Mouse (Mus musculus): Measurements from ENCODE around the gene Zfp991. TPM values are rescaled to one million over a fixed set of nuclear protein-coding genes. Genes with fewer than 3 reads are reported as not detected.
"Not testable (repeated sequence)": the region's sequence is repeated elsewhere in the genome, so short reads cannot be mapped to it uniquely, and the experiment has no call there.

Gene Zfp991
- polyA plus RNA-seq, 1 experiment from 2014 or later: 12.6 TPM

GRCm38 (mm10) chr4:147124400-147125306 is 7.2 kb upstream of the Zfp991 start:
- not testable (repeated sequence) for H3K27me3 ChIP-seq (ENCODE audit: control insufficient read depth, insufficient read depth, low read length); H3K4me1 ChIP-seq (ENCODE audit: control insufficient read depth, insufficient read depth, low read length); H3K36me3 ChIP-seq (replicated peaks; ENCODE audit: control insufficient read depth, insufficient read depth, low read depth, low read length); H3K9me3 ChIP-seq (replicated peaks; ENCODE audit: control insufficient read depth, low read length)
- 6% methylated on average over 48 of the region's 48 CpGs for WGBS
- Histone ChIP-seq H3K4me3 (ENCODE audit: low read depth, low read length) (peak overlapping the region; percentile 43), H3K9ac (replicated peaks; ENCODE audit: low read length) (peak overlapping the region; percentile 75), H3K4me2 (ENCODE audit: low read depth, low read length) (peak overlapping the region; percentile 67), H3K27ac (replicated peaks; ENCODE audit: low read depth, low read length) (0 out of 2 replicates have a peak overlapping the region, but pooled peaks have one; percentile 1)
- DNase-seq (ENCODE audit: low spot score) (peak; percentile 78), ATAC-seq (replicated peaks; ENCODE audit: insufficient number of reproducible peaks, low FRiP score, low TSS enrichment, low read depth) (peak; percentile 99)

GRCm38 (mm10) chr4:147125326-147125725 is 6.5 kb upstream of the Zfp991 start:
- H3K27me3 ChIP-seq (ENCODE audit: control insufficient read depth, insufficient read depth, low read length); H3K36me3 ChIP-seq (replicated peaks; ENCODE audit: control insufficient read depth, insufficient read depth, low read depth, low read length); ATAC-seq (replicated peaks; ENCODE audit: insufficient number of reproducible peaks, low FRiP score, low TSS enrichment, low read depth); DNase-seq (ENCODE audit: low spot score); H3K27ac ChIP-seq (replicated peaks; ENCODE audit: low read depth, low read length); H3K9me3 ChIP-seq (replicated peaks; ENCODE audit: control insufficient read depth, low read length); H3K4me1 ChIP-seq (ENCODE audit: control insufficient read depth, insufficient read depth, low read length): not testable (repeated sequence)
- Histone ChIP-seq H3K4me2 (ENCODE audit: low read depth, low read length) (peak overlapping the region; percentile 67), H3K4me3 (ENCODE audit: low read depth, low read length) (peak overlapping the region; percentile 43), H3K9ac (replicated peaks; ENCODE audit: low read length) (peak overlapping the region; percentile 75)
- WGBS: 19% methylated on average over 4 of the region's 4 CpGs

GRCm38 (mm10) chr4:147125870-147126269 is 6.0 kb upstream of the Zfp991 start:
- not testable (repeated sequence) for ATAC-seq (replicated peaks; ENCODE audit: insufficient number of reproducible peaks, low FRiP score, low TSS enrichment, low read depth); H3K4me1 ChIP-seq (ENCODE audit: control insufficient read depth, insufficient read depth, low read length); H3K4me2 ChIP-seq (ENCODE audit: low read depth, low read length); H3K9ac ChIP-seq (replicated peaks; ENCODE audit: low read length); H3K27me3 ChIP-seq (ENCODE audit: control insufficient read depth, insufficient read depth, low read length); H3K36me3 ChIP-seq (replicated peaks; ENCODE audit: control insufficient read depth, insufficient read depth, low read depth, low read length); H3K27ac ChIP-seq (replicated peaks; ENCODE audit: low read depth, low read length); H3K4me3 ChIP-seq (ENCODE audit: low read depth, low read length); H3K9me3 ChIP-seq (replicated peaks; ENCODE audit: control insufficient read depth, low read length)
- peak; percentile 0 for DNase-seq (ENCODE audit: low spot score)
- 91% methylated on average over 4 of the region's 4 CpGs for WGBS

- not testable (repeated sequence) for H3K4me3 ChIP-seq (ENCODE audit: low read depth, low read length); H3K27ac ChIP-seq (replicated peaks; ENCODE audit: low read depth, low read length); H3K4me1 ChIP-seq (ENCODE audit: control insufficient read depth, insufficient read depth, low read length); DNase-seq (ENCODE audit: low spot score); H3K36me3 ChIP-seq (replicated peaks; ENCODE audit: control insufficient read depth, insufficient read depth, low read depth, low read length); ATAC-seq (replicated peaks; ENCODE audit: insufficient number of reproducible peaks, low FRiP score, low TSS enrichment, low read depth); H3K27me3 ChIP-seq (ENCODE audit: control insufficient read depth, insufficient read depth, low read length); H3K9me3 ChIP-seq (replicated peaks; ENCODE audit: control insufficient read depth, low read length); H3K4me2 ChIP-seq (ENCODE audit: low read depth, low read length); H3K9ac ChIP-seq (replicated peaks; ENCODE audit: low read length)
- 72% methylated on average over 2 of the region's 2 CpGs for WGBS
Measured at GRCm38 (mm10) chr4:147126435-147126834, 5.4 kb upstream of the Zfp991 start.

- DNase-seq (ENCODE audit: low spot score): peak; percentile 0
- H3K9ac ChIP-seq (replicated peaks; ENCODE audit: low read length); H3K4me3 ChIP-seq (ENCODE audit: low read depth, low read length); H3K27me3 ChIP-seq (ENCODE audit: control insufficient read depth, insufficient read depth, low read length); H3K9me3 ChIP-seq (replicated peaks; ENCODE audit: control insufficient read depth, low read length); ATAC-seq (replicated peaks; ENCODE audit: insufficient number of reproducible peaks, low FRiP score, low TSS enrichment, low read depth); H3K4me1 ChIP-seq (ENCODE audit: control insufficient read depth, insufficient read depth, low read length); H3K4me2 ChIP-seq (ENCODE audit: low read depth, low read length); H3K36me3 ChIP-seq (replicated peaks; ENCODE audit: control insufficient read depth, insufficient read depth, low read depth, low read length); H3K27ac ChIP-seq (replicated peaks; ENCODE audit: low read depth, low read length): not testable (repeated sequence)
- WGBS: 79% methylated on average over 2 of the region's 2 CpGs
Measured at GRCm38 (mm10) chr4:147127137-147127536, 4.7 kb upstream of the Zfp991 start.

GRCm38 (mm10) chr4:147128152-147128551 is 3.7 kb upstream of the Zfp991 start:
- H3K27me3 ChIP-seq (ENCODE audit: control insufficient read depth, insufficient read depth, low read length); H3K9me3 ChIP-seq (replicated peaks; ENCODE audit: control insufficient read depth, low read length); H3K4me1 ChIP-seq (ENCODE audit: control insufficient read depth, insufficient read depth, low read length); H3K4me3 ChIP-seq (ENCODE audit: low read depth, low read length); ATAC-seq (replicated peaks; ENCODE audit: insufficient number of reproducible peaks, low FRiP score, low TSS enrichment, low read depth); H3K9ac ChIP-seq (replicated peaks; ENCODE audit: low read length); H3K27ac ChIP-seq (replicated peaks; ENCODE audit: low read depth, low read length); H3K4me2 ChIP-seq (ENCODE audit: low read depth, low read length); DNase-seq (ENCODE audit: low spot score); H3K36me3 ChIP-seq (replicated peaks; ENCODE audit: control insufficient read depth, insufficient read depth, low read depth, low read length): not testable (repeated sequence)

- H3K9me3 ChIP-seq (replicated peaks; ENCODE audit: control insufficient read depth, low read length); H3K4me1 ChIP-seq (ENCODE audit: control insufficient read depth, insufficient read depth, low read length); H3K27me3 ChIP-seq (ENCODE audit: control insufficient read depth, insufficient read depth, low read length); H3K4me3 ChIP-seq (ENCODE audit: low read depth, low read length); DNase-seq (ENCODE audit: low spot score); H3K27ac ChIP-seq (replicated peaks; ENCODE audit: low read depth, low read length); H3K9ac ChIP-seq (replicated peaks; ENCODE audit: low read length); H3K36me3 ChIP-seq (replicated peaks; ENCODE audit: control insufficient read depth, insufficient read depth, low read depth, low read length); H3K4me2 ChIP-seq (ENCODE audit: low read depth, low read length); ATAC-seq (replicated peaks; ENCODE audit: insufficient number of reproducible peaks, low FRiP score, low TSS enrichment, low read depth): not testable (repeated sequence)
- WGBS: 52% methylated on average over 2 of the region's 2 CpGs
Measured at GRCm38 (mm10) chr4:147133596-147133995, 1.8 kb downstream of the Zfp991 start.

GRCm38 (mm10) chr4:147141757-147142156 is 9.9 kb downstream of the Zfp991 start:
- not testable (repeated sequence) for H3K4me1 ChIP-seq (ENCODE audit: control insufficient read depth, insufficient read depth, low read length); H3K36me3 ChIP-seq (replicated peaks; ENCODE audit: control insufficient read depth, insufficient read depth, low read depth, low read length); H3K4me2 ChIP-seq (ENCODE audit: low read depth, low read length); H3K9ac ChIP-seq (replicated peaks; ENCODE audit: low read length); H3K9me3 ChIP-seq (replicated peaks; ENCODE audit: control insufficient read depth, low read length); H3K27ac ChIP-seq (replicated peaks; ENCODE audit: low read depth, low read length); DNase-seq (ENCODE audit: low spot score); H3K27me3 ChIP-seq (ENCODE audit: control insufficient read depth, insufficient read depth, low read length); H3K4me3 ChIP-seq (ENCODE audit: low read depth, low read length)
- ATAC-seq (replicated peaks; ENCODE audit: insufficient number of reproducible peaks, low FRiP score, low TSS enrichment, low read depth): 0 out of 2 replicates have a peak, but pooled peaks have one; percentile 56
- WGBS: 71% methylated on average over 4 of the region's 4 CpGs

Data from embryonic facial prominence, embryonic 11.5 days (tissue).